Mouse (Mus musculus): ENCODE data around the gene Nsg1. TPM values are rescaled to one million over a fixed set of nuclear protein-coding genes. Genes with fewer than 3 reads are reported as not detected.

The Nsg1 gene
- polyA plus RNA-seq, 1 experiment, result 11.6 TPM

DNA sequence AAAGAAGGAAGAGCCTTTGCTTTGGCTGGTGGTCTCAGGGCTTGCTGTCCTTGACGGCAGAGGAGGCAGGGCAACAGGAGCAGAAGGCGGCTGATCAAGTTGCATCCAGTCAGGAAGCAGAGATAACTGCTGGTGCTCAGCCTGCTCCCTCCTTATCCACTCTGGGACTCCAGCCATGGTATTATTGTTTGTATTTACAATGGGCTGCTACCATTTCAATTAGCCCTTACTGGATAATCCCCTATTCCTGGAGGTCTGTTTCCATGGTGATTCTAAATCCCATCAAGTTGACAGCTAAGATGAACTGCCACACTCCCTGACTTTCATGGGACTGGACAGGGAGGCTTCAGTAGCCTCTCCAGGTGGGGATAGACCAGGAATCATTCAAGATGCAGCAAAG is 35.2 kb upstream of the Nsg1 start:
- Histone ChIP-seq H3K27ac (ENCODE audit: insufficient read depth, low read depth, low read length) (no peak overlapping the region), H3K4me3 (ENCODE audit: insufficient read depth, low read depth, low read length) (no peak overlapping the region), H3K4me1 (ENCODE audit: control insufficient read depth, insufficient read depth, low read length) (no peaks in the 10 kb centered on the region), H3K36me3 (ENCODE audit: control insufficient read depth, insufficient read depth, low read length) (no peaks in the 10 kb centered on the region), H3K27me3 (replicated peaks; ENCODE audit: control insufficient read depth, insufficient read depth, low read length) (no peaks in the 10 kb centered on the region)
- 38% methylated on average over 2 of the region's 2 CpGs for WGBS
- TF ChIP-seq POLR2A (IDR thresholded peaks at IDR 0.05; ENCODE audit: low read depth, low read length) (no peak), CTCF (conservative IDR thresholded peaks at IDR 0.05; ENCODE audit: insufficient read depth, insufficient read length, low read depth, low read length) (no peak)
- no peak for DNase-seq

DNA sequence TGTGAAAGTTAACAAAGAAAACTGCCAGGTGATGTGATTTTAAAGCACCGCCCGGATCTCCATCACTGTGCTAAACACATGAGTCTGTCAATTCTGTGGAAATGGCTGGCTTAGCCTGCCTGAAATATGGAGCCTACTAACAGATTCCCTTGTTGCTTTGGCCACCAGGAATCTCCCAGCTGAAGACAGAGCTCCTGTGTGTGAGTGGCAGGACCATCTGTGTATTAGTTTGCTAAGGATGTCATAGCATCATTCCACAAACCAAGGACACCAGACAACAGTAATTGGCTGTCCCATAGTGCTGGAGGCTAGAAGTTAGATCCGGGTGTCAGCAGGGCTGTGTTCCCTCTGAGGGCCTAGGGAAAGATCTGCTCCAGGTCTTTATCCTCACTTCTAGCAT is 31.2 kb upstream of the Nsg1 start:
- TF ChIP-seq CTCF (conservative IDR thresholded peaks at IDR 0.05; ENCODE audit: insufficient read depth, insufficient read length, low read depth, low read length) (no peak), POLR2A (IDR thresholded peaks at IDR 0.05; ENCODE audit: low read depth, low read length) (no peak)
- Histone ChIP-seq H3K36me3 (ENCODE audit: control insufficient read depth, insufficient read depth, low read length) (no peaks in the 10 kb centered on the region), H3K4me1 (ENCODE audit: control insufficient read depth, insufficient read depth, low read length) (no peaks in the 10 kb centered on the region), H3K27ac (ENCODE audit: insufficient read depth, low read depth, low read length) (no peak overlapping the region), H3K4me3 (ENCODE audit: insufficient read depth, low read depth, low read length) (no peak overlapping the region), H3K27me3 (replicated peaks; ENCODE audit: control insufficient read depth, insufficient read depth, low read length) (no peaks in the 10 kb centered on the region)
- WGBS, result 93% methylated on average over 3 of the region's 3 CpGs
- DNase-seq, result no peak

- Histone ChIP-seq H3K36me3 (ENCODE audit: control insufficient read depth, insufficient read depth, low read length) (no peaks in the 10 kb centered on the region), H3K4me1 (ENCODE audit: control insufficient read depth, insufficient read depth, low read length) (no peaks in the 10 kb centered on the region), H3K27me3 (replicated peaks; ENCODE audit: control insufficient read depth, insufficient read depth, low read length) (no peaks in the 10 kb centered on the region), H3K27ac (ENCODE audit: insufficient read depth, low read depth, low read length) (no peak overlapping the region), H3K4me3 (ENCODE audit: insufficient read depth, low read depth, low read length) (no peak overlapping the region)
- WGBS, result 85% methylated on average over 2 of the region's 2 CpGs
- no peak for DNase-seq
- no peak for TF ChIP-seq CTCF (conservative IDR thresholded peaks at IDR 0.05; ENCODE audit: insufficient read depth, insufficient read length, low read depth, low read length)
- TF ChIP-seq POLR2A (IDR thresholded peaks at IDR 0.05; ENCODE audit: low read depth, low read length), result no peak
Measured at GRCm38 (mm10) chr5:38187006-38187405, 27.3 kb upstream of the Nsg1 start.

- Histone ChIP-seq H3K27ac (ENCODE audit: insufficient read depth, low read depth, low read length) (no peak overlapping the region), H3K27me3 (replicated peaks; ENCODE audit: control insufficient read depth, insufficient read depth, low read length) (no peaks in the 10 kb centered on the region), H3K4me1 (ENCODE audit: control insufficient read depth, insufficient read depth, low read length) (no peaks in the 10 kb centered on the region), H3K36me3 (ENCODE audit: control insufficient read depth, insufficient read depth, low read length) (no peaks in the 10 kb centered on the region), H3K4me3 (ENCODE audit: insufficient read depth, low read depth, low read length) (no peak overlapping the region)
- no peak for TF ChIP-seq CTCF (conservative IDR thresholded peaks at IDR 0.05; ENCODE audit: insufficient read depth, insufficient read length, low read depth, low read length)
- no peak for TF ChIP-seq POLR2A (IDR thresholded peaks at IDR 0.05; ENCODE audit: low read depth, low read length)
- no peak for DNase-seq
- 83% methylated on average over 6 of the region's 6 CpGs for WGBS
Measured at GRCm38 (mm10) chr5:38184688-38185285, 25.1 kb upstream of the Nsg1 start.

DNA sequence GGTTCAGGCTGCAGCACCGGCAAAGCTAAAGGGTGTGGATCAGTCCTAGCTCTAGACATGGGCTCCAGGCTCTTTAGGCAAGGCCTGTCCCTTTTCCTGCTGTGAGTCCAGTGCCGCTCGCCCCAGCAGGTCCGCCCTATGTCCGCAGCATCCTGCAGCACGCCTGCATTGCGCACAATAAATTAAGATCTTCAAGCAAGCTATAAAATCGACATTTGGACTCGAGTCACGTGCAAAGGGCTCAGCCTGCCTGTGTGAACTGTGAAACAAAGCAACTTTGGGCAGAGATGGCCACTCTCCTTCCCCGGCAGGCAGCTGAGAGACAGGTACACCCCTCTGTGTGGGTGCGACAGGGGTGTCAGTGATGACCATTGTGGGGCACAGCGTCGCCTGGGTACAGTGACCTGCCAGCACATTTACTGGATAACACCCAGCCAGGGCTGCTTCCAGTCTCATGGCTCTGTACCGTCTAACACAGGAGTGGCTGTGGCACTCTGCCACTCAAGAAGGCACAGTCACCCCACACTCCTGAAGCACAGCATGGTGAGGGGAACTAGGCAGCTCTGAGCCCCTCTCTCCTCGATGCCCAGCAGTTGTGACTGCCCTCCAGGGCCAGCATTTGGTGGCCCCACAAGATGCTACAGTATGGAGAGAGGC is 14.7 kb upstream of the Nsg1 start:
- WGBS, result 70% methylated on average over 16 of the region's 16 CpGs
- Histone ChIP-seq H3K27ac (ENCODE audit: insufficient read depth, low read depth, low read length) (no peak overlapping the region), H3K27me3 (replicated peaks; ENCODE audit: control insufficient read depth, insufficient read depth, low read length) (no peaks in the 10 kb centered on the region), H3K4me3 (ENCODE audit: insufficient read depth, low read depth, low read length) (no peak overlapping the region), H3K36me3 (ENCODE audit: control insufficient read depth, insufficient read depth, low read length) (no peaks in the 10 kb centered on the region), H3K4me1 (ENCODE audit: control insufficient read depth, insufficient read depth, low read length) (no peaks in the 10 kb centered on the region)
- no peak for TF ChIP-seq POLR2A (IDR thresholded peaks at IDR 0.05; ENCODE audit: low read depth, low read length)
- TF ChIP-seq CTCF (conservative IDR thresholded peaks at IDR 0.05; ENCODE audit: insufficient read depth, insufficient read length, low read depth, low read length), result no peak
- DNase-seq, result no peak

GRCm38 (mm10) chr5:38173766-38174165 is 14.1 kb upstream of the Nsg1 start:
- Histone ChIP-seq H3K27ac (ENCODE audit: insufficient read depth, low read depth, low read length) (no peak overlapping the region), H3K4me1 (ENCODE audit: control insufficient read depth, insufficient read depth, low read length) (no peaks in the 10 kb centered on the region), H3K4me3 (ENCODE audit: insufficient read depth, low read depth, low read length) (no peak overlapping the region), H3K36me3 (ENCODE audit: control insufficient read depth, insufficient read depth, low read length) (no peaks in the 10 kb centered on the region), H3K27me3 (replicated peaks; ENCODE audit: control insufficient read depth, insufficient read depth, low read length) (no peaks in the 10 kb centered on the region)
- TF ChIP-seq CTCF (conservative IDR thresholded peaks at IDR 0.05; ENCODE audit: insufficient read depth, insufficient read length, low read depth, low read length), result no peak
- no peak for TF ChIP-seq POLR2A (IDR thresholded peaks at IDR 0.05; ENCODE audit: low read depth, low read length)
- DNase-seq, result no peak
- WGBS, result 54% methylated on average over 5 of the region's 5 CpGs

DNA sequence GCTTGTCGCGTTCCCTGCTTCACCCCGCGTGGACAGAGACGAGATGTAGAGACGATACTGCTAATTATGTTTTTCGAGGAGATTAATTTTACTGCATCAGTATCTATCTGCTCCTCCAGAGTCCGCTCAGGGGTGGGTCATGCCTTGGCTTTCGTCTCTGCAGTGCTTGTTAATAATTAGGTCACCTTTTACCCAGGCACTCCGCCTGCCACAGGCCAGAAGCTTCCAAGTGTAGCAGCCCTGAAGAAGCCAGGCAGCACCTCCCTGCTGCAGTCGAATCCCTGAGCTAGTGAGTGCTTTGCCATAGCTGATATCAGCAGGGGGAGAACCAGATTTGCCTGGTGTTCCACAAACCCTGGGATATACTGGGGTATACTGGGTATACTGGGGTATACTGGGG is 8.8 kb upstream of the Nsg1 start:
- H3K4me1 ChIP-seq (ENCODE audit: control insufficient read depth, insufficient read depth, low read length), result no peaks in the 10 kb centered on the region
- no peaks in the 10 kb centered on the region for H3K27me3 ChIP-seq (replicated peaks; ENCODE audit: control insufficient read depth, insufficient read depth, low read length)
- TF ChIP-seq POLR2A (IDR thresholded peaks at IDR 0.05; ENCODE audit: low read depth, low read length), result no peak
- no peak for TF ChIP-seq CTCF (conservative IDR thresholded peaks at IDR 0.05; ENCODE audit: insufficient read depth, insufficient read length, low read depth, low read length)
- peak; percentile 36 for DNase-seq
- H3K4me3 ChIP-seq (ENCODE audit: insufficient read depth, low read depth, low read length), result no peak overlapping the region
- H3K27ac ChIP-seq (ENCODE audit: insufficient read depth, low read depth, low read length), result no peak overlapping the region
- H3K36me3 ChIP-seq (ENCODE audit: control insufficient read depth, insufficient read depth, low read length), result no peaks in the 10 kb centered on the region
- WGBS, result 55% methylated on average over 11 of the region's 11 CpGs

Data from kidney, adult 2 months (tissue).